Mouse (Mus musculus): ENCODE data around the gene Def8. TPM values are rescaled to one million over a fixed set of nuclear protein-coding genes. Genes with fewer than 3 reads are reported as not detected.
A peak's percentile ranks its signal among the peaks of the same experiment; 100 is the strongest.

Def8 gene
- total and polyA plus RNA-seq, 3 experiments: 48.1 to 63.4 (median 56.4) TPM

DNA sequence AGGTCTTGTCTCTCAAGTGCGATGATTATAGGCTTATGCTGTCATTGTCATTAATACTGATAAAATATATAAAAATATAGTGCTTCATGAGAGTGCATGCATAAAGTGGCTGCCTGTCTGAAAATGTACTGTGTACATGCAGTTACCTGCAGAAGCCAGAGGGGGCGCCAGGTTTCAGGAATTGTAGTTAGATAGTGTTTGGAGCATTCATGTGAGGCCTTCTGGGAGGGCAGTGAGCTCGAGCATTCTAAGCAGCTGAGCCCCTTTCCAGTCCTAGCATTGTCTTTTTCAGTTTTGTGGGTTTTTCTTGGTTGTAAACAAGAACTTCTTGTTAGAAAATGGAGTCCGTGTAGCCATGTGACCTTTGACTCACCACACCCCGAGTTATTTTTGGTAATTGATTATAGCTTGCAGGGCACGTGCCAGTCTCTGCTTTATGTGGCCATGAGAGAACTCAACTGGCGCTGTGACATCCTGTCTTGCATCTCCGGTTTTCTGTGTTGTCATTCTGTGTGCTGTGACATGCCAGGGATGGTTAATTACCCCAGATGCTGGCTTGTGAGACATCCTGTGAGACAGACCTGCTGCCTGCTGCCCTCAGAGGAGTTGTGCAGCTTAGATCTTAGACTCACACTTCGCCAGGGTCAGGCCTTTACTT is 38.3 kb upstream of the Def8 start:
- 53% methylated on average over 9 of the region's 9 CpGs for WGBS
- no peaks in the 10 kb centered on the region for H3K36me3 ChIP-seq (ENCODE audit: control insufficient read depth, insufficient read depth, low read length)

DNA sequence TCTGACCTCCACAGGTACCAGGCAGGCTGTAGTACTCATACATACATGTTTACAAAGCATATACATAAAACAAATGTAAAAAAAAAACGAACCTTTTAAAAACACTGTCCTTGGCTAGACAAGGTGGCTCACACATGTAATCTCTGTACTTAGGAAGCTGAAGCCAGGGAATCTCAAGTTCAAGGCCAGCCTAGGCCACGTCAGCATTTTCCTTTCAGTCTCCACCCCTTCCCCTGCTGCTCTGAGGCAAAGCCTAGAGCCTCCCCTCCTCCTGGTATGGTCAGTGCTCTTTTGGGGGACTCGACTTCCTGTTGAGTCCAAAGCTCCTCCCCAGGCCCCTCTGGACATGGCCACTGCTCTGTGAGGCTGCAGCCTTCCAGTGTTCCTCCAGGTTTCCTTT is 36.3 kb upstream of the Def8 start:
- TF ChIP-seq POLR2A (IDR thresholded peaks at IDR 0.05; ENCODE audit: insufficient read depth, low read depth, low read length) (no peak), EP300 (IDR thresholded peaks at IDR 0.05; ENCODE audit: insufficient read depth, low read depth, low read length) (no peak), CTCF (IDR thresholded peaks at IDR 0.05) (no peak)
- intact Hi-C loops (cut with DNase I): no loop called here
- DNase-seq: no peak
- Histone ChIP-seq H3K4me1 (ENCODE audit: control insufficient read depth, insufficient read depth, low read length) (no peaks in the 10 kb centered on the region), H3K79me2 (replicated peaks; ENCODE audit: control insufficient read depth, insufficient read depth, low read length) (no peaks in the 10 kb centered on the region), H3K27me3 (ENCODE audit: control insufficient read depth, insufficient read depth, low read length) (no peaks in the 10 kb centered on the region), H3K9ac (ENCODE audit: low read depth, low read length) (no peak overlapping the region), H3K27ac (no peak overlapping the region), H3K4me3 (no peak overlapping the region), H3K36me3 (ENCODE audit: control insufficient read depth, insufficient read depth, low read length) (no peaks in the 10 kb centered on the region)
- 70% methylated on average over 3 of the region's 3 CpGs for WGBS

More for the DNA sequence above, 38.3 kb upstream of the Def8 start:
- Histone ChIP-seq H3K27me3 (ENCODE audit: control insufficient read depth, insufficient read depth, low read length) (no peaks in the 10 kb centered on the region), H3K79me2 (replicated peaks; ENCODE audit: control insufficient read depth, insufficient read depth, low read length) (no peaks in the 10 kb centered on the region), H3K4me1 (ENCODE audit: control insufficient read depth, insufficient read depth, low read length) (no peaks in the 10 kb centered on the region), H3K27ac (no peak overlapping the region), H3K4me3 (no peak overlapping the region), H3K9ac (ENCODE audit: low read depth, low read length) (no peak overlapping the region)
- no peak for DNase-seq
- intact Hi-C loops (cut with DNase I): no loop called here
- TF ChIP-seq CTCF (IDR thresholded peaks at IDR 0.05) (peak; percentile 77), POLR2A (IDR thresholded peaks at IDR 0.05; ENCODE audit: insufficient read depth, low read depth, low read length) (no peak), EP300 (IDR thresholded peaks at IDR 0.05; ENCODE audit: insufficient read depth, low read depth, low read length) (no peak)

DNA sequence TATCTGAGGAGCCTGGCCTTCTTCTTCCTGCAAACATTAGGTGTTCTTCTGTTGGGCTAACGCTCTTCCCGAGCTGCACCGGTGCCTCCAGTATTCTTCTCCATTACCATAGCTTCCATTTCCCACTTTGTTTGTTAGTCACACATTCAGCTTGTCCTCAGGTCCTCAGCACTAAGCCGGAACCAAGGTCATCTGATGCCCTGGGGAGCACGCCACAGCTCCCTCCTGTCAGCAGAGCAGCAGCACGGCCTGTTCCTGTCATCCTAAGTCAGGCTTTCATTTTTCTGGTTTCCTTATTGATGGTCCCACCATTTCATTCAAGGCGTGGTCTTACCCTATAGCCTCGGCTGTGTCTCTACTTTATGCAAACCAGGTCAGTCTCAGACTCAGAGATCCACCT is 35.5 kb upstream of the Def8 start:
- Histone ChIP-seq H3K79me2 (replicated peaks; ENCODE audit: control insufficient read depth, insufficient read depth, low read length) (no peaks in the 10 kb centered on the region), H3K4me1 (ENCODE audit: control insufficient read depth, insufficient read depth, low read length) (no peaks in the 10 kb centered on the region), H3K36me3 (ENCODE audit: control insufficient read depth, insufficient read depth, low read length) (no peaks in the 10 kb centered on the region), H3K27ac (no peak overlapping the region), H3K9ac (ENCODE audit: low read depth, low read length) (no peak overlapping the region), H3K27me3 (ENCODE audit: control insufficient read depth, insufficient read depth, low read length) (no peaks in the 10 kb centered on the region), H3K4me3 (no peak overlapping the region)
- no peak for TF ChIP-seq EP300 (IDR thresholded peaks at IDR 0.05; ENCODE audit: insufficient read depth, low read depth, low read length)
- no peak for TF ChIP-seq POLR2A (IDR thresholded peaks at IDR 0.05; ENCODE audit: insufficient read depth, low read depth, low read length)
- no peak for TF ChIP-seq CTCF (IDR thresholded peaks at IDR 0.05)
- DNase-seq: no peak
- 76% methylated on average over 8 of the region's 8 CpGs for WGBS
- intact Hi-C loops (cut with DNase I): no loop called here

DNA sequence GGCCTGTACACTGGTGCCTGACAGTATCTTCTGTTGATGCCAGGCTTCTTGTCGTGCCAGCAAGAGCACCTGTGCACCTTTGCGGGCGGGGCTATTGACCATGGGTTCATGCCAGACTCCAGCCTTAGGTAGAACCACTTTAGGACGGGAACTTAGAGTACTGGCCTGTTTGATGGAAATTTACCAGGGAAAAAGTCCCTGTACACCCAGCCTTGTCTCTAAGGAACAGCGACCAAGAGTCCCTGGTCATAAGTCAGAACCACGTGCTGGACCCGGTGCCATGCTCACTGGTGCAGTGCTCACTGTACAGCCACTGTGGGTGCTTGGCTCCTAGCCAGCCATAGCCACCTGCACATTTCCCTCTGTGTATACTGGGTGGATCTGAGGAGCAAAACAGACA is 34.3 kb upstream of the Def8 start:
- no peaks in the 10 kb centered on the region for H3K4me1 ChIP-seq (ENCODE audit: control insufficient read depth, insufficient read depth, low read length)

DNA sequence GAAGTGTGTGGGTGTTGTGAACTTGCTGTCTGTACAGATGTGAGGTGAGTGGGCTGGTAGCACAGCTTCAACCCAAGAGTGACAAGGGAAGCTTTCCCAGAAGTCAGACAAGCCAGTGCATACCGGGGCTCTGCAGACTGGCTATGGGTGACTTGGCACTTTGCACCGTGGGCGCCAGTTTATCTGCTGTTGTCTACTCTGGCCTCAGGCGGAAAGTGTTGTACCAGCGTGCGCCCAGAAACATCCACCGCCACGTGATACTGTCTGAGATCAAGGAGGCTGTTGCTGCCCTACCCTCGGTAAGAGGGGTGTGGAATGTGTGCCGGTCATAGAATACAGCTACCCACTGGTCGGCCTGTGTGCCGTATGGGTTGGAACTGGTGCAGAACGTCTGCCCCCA is 25.0 kb upstream of the Def8 start:
- no peak overlapping the region for H3K9ac ChIP-seq (ENCODE audit: low read depth, low read length)
- no peaks in the 10 kb centered on the region for H3K36me3 ChIP-seq (ENCODE audit: control insufficient read depth, insufficient read depth, low read length)
- H3K27me3 ChIP-seq (ENCODE audit: control insufficient read depth, insufficient read depth, low read length): no peaks in the 10 kb centered on the region
- peak in 1 of 2 experiments; percentile 40 for DNase-seq
- no peaks in the 10 kb centered on the region for H3K4me1 ChIP-seq (ENCODE audit: control insufficient read depth, insufficient read depth, low read length)
- no peak overlapping the region for H3K27ac ChIP-seq
- no peak overlapping the region for H3K4me3 ChIP-seq
- 74% methylated on average over 13 of the region's 13 CpGs for WGBS
- H3K79me2 ChIP-seq (replicated peaks; ENCODE audit: control insufficient read depth, insufficient read depth, low read length): no peaks in the 10 kb centered on the region
- intact Hi-C loops (cut with DNase I): no loop called here
- TF ChIP-seq EP300 (IDR thresholded peaks at IDR 0.05; ENCODE audit: insufficient read depth, low read depth, low read length) (no peak), POLR2A (IDR thresholded peaks at IDR 0.05; ENCODE audit: insufficient read depth, low read depth, low read length) (no peak), CTCF (IDR thresholded peaks at IDR 0.05) (no peak)

More for the DNA sequence above, 34.3 kb upstream of the Def8 start:
- no peak overlapping the region for H3K4me3 ChIP-seq
- WGBS: 95% methylated on average over 7 of the region's 7 CpGs
- no peaks in the 10 kb centered on the region for H3K27me3 ChIP-seq (ENCODE audit: control insufficient read depth, insufficient read depth, low read length)
- intact Hi-C loops (cut with DNase I): no loop called here
- TF ChIP-seq CTCF (IDR thresholded peaks at IDR 0.05) (no peak), EP300 (IDR thresholded peaks at IDR 0.05; ENCODE audit: insufficient read depth, low read depth, low read length) (no peak), POLR2A (IDR thresholded peaks at IDR 0.05; ENCODE audit: insufficient read depth, low read depth, low read length) (no peak)
- H3K79me2 ChIP-seq (replicated peaks; ENCODE audit: control insufficient read depth, insufficient read depth, low read length): no peaks in the 10 kb centered on the region
- no peak overlapping the region for H3K9ac ChIP-seq (ENCODE audit: low read depth, low read length)
- DNase-seq: no peak
- H3K27ac ChIP-seq: no peak overlapping the region
- H3K36me3 ChIP-seq (ENCODE audit: control insufficient read depth, insufficient read depth, low read length): no peaks in the 10 kb centered on the region

DNA sequence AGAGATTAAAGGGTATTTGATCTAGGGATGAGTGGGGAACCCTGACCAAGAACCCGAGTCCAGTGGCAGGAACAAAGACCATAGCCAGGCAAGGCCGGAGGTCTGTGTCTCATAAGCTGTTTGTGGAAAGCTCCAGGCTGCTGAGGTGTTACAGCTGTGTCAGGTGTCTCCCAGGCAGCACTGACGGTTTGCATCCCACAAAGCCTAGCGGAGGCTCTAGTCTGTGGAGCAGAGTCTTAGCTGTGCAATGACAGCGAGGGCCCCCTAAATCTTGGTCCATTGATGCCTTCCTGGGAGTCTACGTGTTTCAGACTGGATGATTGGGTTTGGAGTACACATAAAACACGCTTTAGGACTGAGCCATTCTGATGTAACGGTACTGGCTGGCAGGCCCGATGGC is 21.4 kb upstream of the Def8 start:
- H3K9ac ChIP-seq (ENCODE audit: low read depth, low read length): no peak overlapping the region
- intact Hi-C loops (cut with DNase I): no loop called here
- no peaks in the 10 kb centered on the region for H3K79me2 ChIP-seq (replicated peaks; ENCODE audit: control insufficient read depth, insufficient read depth, low read length)
- DNase-seq: no peak
- TF ChIP-seq POLR2A (IDR thresholded peaks at IDR 0.05; ENCODE audit: insufficient read depth, low read depth, low read length) (no peak), CTCF (IDR thresholded peaks at IDR 0.05) (no peak), EP300 (IDR thresholded peaks at IDR 0.05; ENCODE audit: insufficient read depth, low read depth, low read length) (no peak)
- no peak overlapping the region for H3K4me3 ChIP-seq
- 93% methylated on average over 9 of the region's 9 CpGs for WGBS
- H3K27me3 ChIP-seq (ENCODE audit: control insufficient read depth, insufficient read depth, low read length): no peaks in the 10 kb centered on the region
- H3K4me1 ChIP-seq (ENCODE audit: control insufficient read depth, insufficient read depth, low read length): no peaks in the 10 kb centered on the region
- no peaks in the 10 kb centered on the region for H3K36me3 ChIP-seq (ENCODE audit: control insufficient read depth, insufficient read depth, low read length)
- H3K27ac ChIP-seq: no peak overlapping the region

Data from heart, adult 2 months (tissue).